In genomic region chr12:115771176-115771575, GRCm38 (mm10) we compare ENCODE assay signal across 5 mouse cellular contexts.
DNase-seq lines count a peak whose midpoint lies in the region; ATAC-seq lines count a peak whose summit lies in the region.

No protein-coding gene starts in this region.

- peak; percentile 4 for DNase-seq in T-cell, adult 2 months (ENCODE audit: low spot score)
- DNase-seq in thymus, postnatal 10 days (ENCODE audit: low spot score in 2 of 2), result peak; percentile 14 to 34
- peak; percentile 48 for DNase-seq in thymus, postnatal 25 days
- peak; percentile 57 for DNase-seq in thymus, postnatal 4 days

- ATAC-seq in megakaryocyte, adult 5-6 weeks (ENCODE audit: poor library complexity, severe bottlenecking), result 0 out of 2 replicates have a peak, but pooled peaks have one; percentile 15

Comparison
In these comparisons a context has a peak if more than half of its experiments do, and no peak if none do; other contexts are left out.
1. Peak in every context shown above with its lines: DNase-seq and ATAC-seq.
2. DNase-seq: peak in every context shown above with its lines; median percentile 57 in thymus, postnatal 4 days; 48 in thymus, postnatal 25 days; 24 in thymus, postnatal 10 days; 4 in T-cell, adult 2 months.